Mouse (Mus musculus): ENCODE data around the gene Mcu.

DNA sequence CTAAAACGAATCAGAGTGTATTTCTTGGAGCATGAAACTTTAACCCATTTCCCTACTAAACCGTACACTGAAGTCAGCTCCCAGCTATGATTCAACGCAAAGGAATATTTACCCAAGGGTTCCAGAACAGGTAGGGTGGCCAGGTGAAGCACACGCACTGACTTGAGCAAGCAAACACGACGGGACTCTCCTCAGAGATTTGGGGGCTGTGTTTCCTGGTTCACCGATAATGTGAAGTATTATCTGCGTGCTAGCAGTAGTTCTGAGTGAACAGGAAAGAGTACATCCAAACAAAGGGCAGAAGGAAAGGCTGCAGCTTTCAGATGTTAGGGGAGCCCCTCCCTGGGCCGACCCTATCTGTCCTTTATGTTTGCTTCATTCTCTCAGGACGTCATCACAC is 4.9 kb upstream of the Mcu start:
- no peak for TF ChIP-seq ZNF384 (IDR thresholded peaks at IDR 0.05; ENCODE audit: low read depth, low read length)
- TF ChIP-seq CTCF (conservative IDR thresholded peaks at IDR 0.05 in 1 of 2, IDR thresholded peaks at IDR 0.05 in 1 of 2; ENCODE audit: low read depth in 2 of 2, low read length in 2 of 2), result no peak
- TF ChIP-seq MYC (IDR thresholded peaks at IDR 0.05; ENCODE audit: low read depth, low read length), result no peak
- TF ChIP-seq MXI1 (IDR thresholded peaks at IDR 0.05; ENCODE audit: low read depth, low read length), result no peak
- no peak for TF ChIP-seq EP300 (IDR thresholded peaks at IDR 0.05; ENCODE audit: low read length)
- no peak for TF ChIP-seq CHD1 (IDR thresholded peaks at IDR 0.05; ENCODE audit: low read depth, low read length)
- no peak for TF ChIP-seq MAX (IDR thresholded peaks at IDR 0.05; ENCODE audit: low read length)
- no peak for TF ChIP-seq MAZ (IDR thresholded peaks at IDR 0.05; ENCODE audit: low read depth, low read length)
- TF ChIP-seq HCFC1 (IDR thresholded peaks at IDR 0.05; ENCODE audit: low read depth, low read length), result no peak
- no peak for TF ChIP-seq ELF1 (IDR thresholded peaks at IDR 0.05; ENCODE audit: low read depth, low read length)
- no peak for TF ChIP-seq ETS1 (conservative IDR thresholded peaks at IDR 0.05; ENCODE audit: low read depth, low read length)
- no peak for TF ChIP-seq POLR2A (IDR thresholded peaks at IDR 0.05; ENCODE audit: low read depth, low read length)
- no peak for TF ChIP-seq CHD2 (IDR thresholded peaks at IDR 0.05; ENCODE audit: low read length)
